Mouse (Mus musculus) hindbrain, embryonic 15.5 days (tissue): Measurements from ENCODE around the gene Adam22. TPM values are rescaled to one million over a fixed set of nuclear protein-coding genes. Genes with fewer than 3 reads are reported as not detected.

Experiments used
- ATAC-seq: fragments of 200-750 bp; cut with Nextera tagmentation; 2 replicates; pipeline ENCODE4 v1.8.0; 2017; ENCODE audit warnings: low read depth, moderate number of reproducible peaks, moderate TSS enrichment; ENCODE audit not compliant: low FRiP score
- H3K27ac ChIP-seq: fragments of 300-500 bp; sonication (generic); replicated peaks from 2 replicates; pipeline ENCODE4 v1.5.1; 2015; ENCODE audit warnings: mild to moderate bottlenecking, inconsistent platforms
- H3K27me3 ChIP-seq: fragments of 300-500 bp; sonication (generic); 2 replicates; pipeline ENCODE4 v1.6.1; 2015; ENCODE audit warnings: control low read depth, inconsistent platforms
- H3K36me3 ChIP-seq: fragments of 300-500 bp; sonication (generic); 2 replicates; pipeline ENCODE4 v1.6.1; 2015; ENCODE audit warnings: control low read depth, inconsistent platforms
- H3K4me1 ChIP-seq: fragments of 300-500 bp; sonication (generic); replicated peaks from 2 replicates; pipeline ENCODE4 v1.6.1; 2015; ENCODE audit warnings: control low read depth, inconsistent platforms
- H3K4me2 ChIP-seq: fragments of 300-500 bp; sonication (generic); 2 replicates; pipeline ENCODE4 v1.6.1; 2015; ENCODE audit warnings: moderate library complexity, mild to moderate bottlenecking, inconsistent platforms
- H3K4me3 ChIP-seq: fragments of 300-500 bp; sonication (generic); 2 replicates; pipeline ENCODE4 v1.5.1; 2015; ENCODE audit warnings: mild to moderate bottlenecking, inconsistent platforms
- H3K9ac ChIP-seq: fragments of 300-500 bp; sonication (generic); 2 replicates; pipeline ENCODE4 v1.6.1; 2015; ENCODE audit warnings: inconsistent platforms
- H3K9me3 ChIP-seq: fragments of 300-500 bp; sonication (generic); 2 replicates; pipeline ENCODE4 v1.6.1; 2016; ENCODE audit warnings: control low read depth, inconsistent platforms
- WGBS: fragments of 180-500 bp; shearing (Covaris S2); methylation state at CpG from one replicate; pipeline ENCODE4 v1.1.7; 2015; 5-methylcytosine and 5-hydroxymethylcytosine counted together
- polyA plus RNA-seq: library from polyadenylated mRNA; unstranded; fragments of >200 nt; fragmentation: Nextera tagmentation; extraction: Ambion mirVana; gene quantifications from 2 replicates; pipeline ENCODE4 v1.2.1, GENCODE M21; 2015

Gene Adam22
- polyA plus RNA-seq, 1 experiment from 2014 or later: 41.9 TPM

- no peak for ATAC-seq
- 87% methylated on average over 8 of the region's 8 CpGs for WGBS
- H3K9me3 ChIP-seq: no peaks in the 10 kb centered on the region
Measured at GRCm38 (mm10) chr5:8131918-8132317, 236.0 kb downstream of the Adam22 start.

GRCm38 (mm10) chr5:8129750-8130149, 238.2 kb downstream of the Adam22 start:
- 95% methylated on average over 2 of the region's 2 CpGs for WGBS
- H3K27ac ChIP-seq: no peak overlapping the region
- no peak overlapping the region for H3K9ac ChIP-seq
- H3K27me3 ChIP-seq: no peaks in the 10 kb centered on the region
- H3K9me3 ChIP-seq: no peaks in the 10 kb centered on the region
- no peaks in the 10 kb centered on the region for H3K4me1 ChIP-seq
- H3K4me3 ChIP-seq: no peak overlapping the region
- H3K4me2 ChIP-seq: no peak overlapping the region
- H3K36me3 ChIP-seq: peaks cover 40% of the 10 kb centered on the region
- ATAC-seq: no peak

More at GRCm38 (mm10) chr5:8131918-8132317, 236.0 kb downstream of the Adam22 start:
- Histone ChIP-seq H3K9ac (no peak overlapping the region), H3K27ac (no peak overlapping the region), H3K4me3 (no peak overlapping the region), H3K36me3 (peaks cover 29% of the 10 kb centered on the region), H3K4me1 (no peaks in the 10 kb centered on the region), H3K27me3 (no peaks in the 10 kb centered on the region), H3K4me2 (no peak overlapping the region)

- 85% methylated on average over 3 of the region's 3 CpGs for WGBS
- H3K27ac ChIP-seq: no peak overlapping the region
- peaks cover 23% of the 10 kb centered on the region for H3K36me3 ChIP-seq
- H3K4me2 ChIP-seq: no peak overlapping the region
- no peak overlapping the region for H3K4me3 ChIP-seq
- H3K27me3 ChIP-seq: no peaks in the 10 kb centered on the region
- ATAC-seq: no peak
- no peaks in the 10 kb centered on the region for H3K4me1 ChIP-seq
- H3K9me3 ChIP-seq: no peaks in the 10 kb centered on the region
- no peak overlapping the region for H3K9ac ChIP-seq
Measured at GRCm38 (mm10) chr5:8120926-8121325, 247.0 kb downstream of the Adam22 start.

DNA sequence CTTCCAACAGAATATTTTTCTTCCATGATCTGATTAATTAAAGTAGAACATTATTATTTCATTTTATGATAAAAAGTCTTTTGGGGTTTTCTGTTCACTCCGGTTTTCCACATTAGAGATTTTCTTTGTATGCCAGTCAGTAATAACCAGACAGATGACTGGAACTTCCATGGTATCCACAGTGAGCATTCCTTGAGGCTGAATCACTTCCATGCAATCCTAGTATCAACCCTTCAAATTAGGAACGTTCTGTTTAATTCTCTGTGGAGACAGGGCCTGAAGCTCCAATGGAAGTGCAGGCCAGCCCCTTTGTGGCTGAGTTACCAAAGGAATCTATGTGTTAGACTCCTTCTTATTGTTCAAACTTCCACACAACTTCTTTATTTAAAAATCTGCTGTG, 247.9 kb downstream of the Adam22 start:
- H3K4me2 ChIP-seq: no peak overlapping the region

GRCm38 (mm10) chr5:8116561-8117168, 251.3 kb downstream of the Adam22 start:
- Histone ChIP-seq H3K9ac (no peak overlapping the region), H3K4me3 (no peak overlapping the region), H3K27ac (no peak overlapping the region), H3K4me1 (no peaks in the 10 kb centered on the region), H3K27me3 (no peaks in the 10 kb centered on the region), H3K36me3 (peaks cover 7% of the 10 kb centered on the region; the same call in 1 of the 2 replicates), H3K9me3 (no peaks in the 10 kb centered on the region), H3K4me2 (no peak overlapping the region)
- 75% methylated on average over 5 of the region's 5 CpGs for WGBS
- ATAC-seq: no peak

More for the DNA sequence above, 247.9 kb downstream of the Adam22 start:
- no peak overlapping the region for H3K4me3 ChIP-seq
- H3K27me3 ChIP-seq: no peaks in the 10 kb centered on the region
- no peak for ATAC-seq
- peaks cover 19% of the 10 kb centered on the region for H3K36me3 ChIP-seq
- H3K27ac ChIP-seq: no peak overlapping the region
- no peak overlapping the region for H3K9ac ChIP-seq
- H3K9me3 ChIP-seq: no peaks in the 10 kb centered on the region
- no peaks in the 10 kb centered on the region for H3K4me1 ChIP-seq
- 74% methylated on average over 2 of the region's 2 CpGs for WGBS

GRCm38 (mm10) chr5:8112246-8112645, 255.7 kb downstream of the Adam22 start:
- Histone ChIP-seq H3K36me3 (peaks cover 7% of the 10 kb centered on the region; the same call in 1 of the 2 replicates), H3K27ac (no peak overlapping the region), H3K4me3 (no peak overlapping the region), H3K9me3 (no peaks in the 10 kb centered on the region), H3K27me3 (no peaks in the 10 kb centered on the region), H3K9ac (no peak overlapping the region), H3K4me2 (no peak overlapping the region), H3K4me1 (no peaks in the 10 kb centered on the region)
- ATAC-seq: no peak
- 91% methylated on average over 5 of the region's 5 CpGs for WGBS

GRCm38 (mm10) chr5:8111691-8112090, 256.3 kb downstream of the Adam22 start:
- WGBS: 90% methylated on average over 3 of the region's 3 CpGs

DNA sequence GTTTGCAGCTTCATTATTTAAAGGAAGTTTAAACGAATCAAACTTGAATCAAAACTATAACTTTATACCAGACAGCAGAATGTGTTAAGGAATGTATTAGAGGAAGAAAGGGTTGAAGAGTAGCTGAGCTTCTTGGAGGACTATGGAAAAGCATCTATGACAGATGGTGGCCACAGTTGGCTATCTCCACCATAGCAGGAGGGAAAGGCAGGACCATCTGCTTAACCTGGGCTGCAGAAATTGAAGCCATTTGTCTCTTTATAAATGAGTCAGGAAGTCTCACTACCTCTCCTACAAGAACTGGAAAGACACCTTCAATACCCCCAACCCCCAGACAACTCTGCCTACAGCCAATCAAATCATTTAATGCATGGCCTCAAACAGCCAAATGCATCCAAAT, 272.3 kb downstream of the Adam22 start:
- Histone ChIP-seq H3K9me3 (no peaks in the 10 kb centered on the region), H3K4me1 (no peaks in the 10 kb centered on the region), H3K4me3 (no peak overlapping the region), H3K4me2 (no peak overlapping the region), H3K36me3 (peaks cover 4% of the 10 kb centered on the region), H3K9ac (no peak overlapping the region), H3K27ac (no peak overlapping the region), H3K27me3 (no peaks in the 10 kb centered on the region)
- 96% methylated on average over 1 of the region's 1 CpGs for WGBS
- ATAC-seq: peak; percentile 75

More at GRCm38 (mm10) chr5:8111691-8112090, 256.3 kb downstream of the Adam22 start:
- H3K36me3 ChIP-seq: peaks cover 4% of the 10 kb centered on the region; the same call in 1 of the 2 replicates
- H3K9ac ChIP-seq: no peak overlapping the region
- H3K4me3 ChIP-seq: no peak overlapping the region
- H3K27me3 ChIP-seq: no peaks in the 10 kb centered on the region
- H3K9me3 ChIP-seq: no peaks in the 10 kb centered on the region
- no peaks in the 10 kb centered on the region for H3K4me1 ChIP-seq
- no peak overlapping the region for H3K4me2 ChIP-seq
- H3K27ac ChIP-seq: no peak overlapping the region
- ATAC-seq: no peak

- H3K27ac ChIP-seq: no peak overlapping the region
- no peak for ATAC-seq
- whole genome bisulfite sequencing: 63% methylated on average over 5 of the region's 5 CpGs
Measured at GRCm38 (mm10) chr5:8094921-8095320, 273.0 kb downstream of the Adam22 start.

GRCm38 (mm10) chr5:8088147-8088546, 279.8 kb downstream of the Adam22 start:
- Histone ChIP-seq H3K4me1 (no peaks in the 10 kb centered on the region), H3K9ac (no peak overlapping the region), H3K27ac (no peak overlapping the region), H3K4me2 (no peak overlapping the region), H3K27me3 (no peaks in the 10 kb centered on the region), H3K4me3 (no peak overlapping the region), H3K9me3 (no peaks in the 10 kb centered on the region), H3K36me3 (peaks cover 7% of the 10 kb centered on the region)
- WGBS: 87% methylated on average over 3 of the region's 3 CpGs
- ATAC-seq: no peak

More at GRCm38 (mm10) chr5:8094921-8095320, 273.0 kb downstream of the Adam22 start:
- Histone ChIP-seq H3K4me3 (no peak overlapping the region), H3K9ac (no peak overlapping the region), H3K4me1 (no peaks in the 10 kb centered on the region), H3K9me3 (no peaks in the 10 kb centered on the region), H3K4me2 (no peak overlapping the region), H3K27me3 (no peaks in the 10 kb centered on the region), H3K36me3 (peaks cover 4% of the 10 kb centered on the region)

GRCm38 (mm10) chr5:8085661-8086060, 282.3 kb downstream of the Adam22 start:
- 93% methylated on average over 3 of the region's 3 CpGs for WGBS

DNA sequence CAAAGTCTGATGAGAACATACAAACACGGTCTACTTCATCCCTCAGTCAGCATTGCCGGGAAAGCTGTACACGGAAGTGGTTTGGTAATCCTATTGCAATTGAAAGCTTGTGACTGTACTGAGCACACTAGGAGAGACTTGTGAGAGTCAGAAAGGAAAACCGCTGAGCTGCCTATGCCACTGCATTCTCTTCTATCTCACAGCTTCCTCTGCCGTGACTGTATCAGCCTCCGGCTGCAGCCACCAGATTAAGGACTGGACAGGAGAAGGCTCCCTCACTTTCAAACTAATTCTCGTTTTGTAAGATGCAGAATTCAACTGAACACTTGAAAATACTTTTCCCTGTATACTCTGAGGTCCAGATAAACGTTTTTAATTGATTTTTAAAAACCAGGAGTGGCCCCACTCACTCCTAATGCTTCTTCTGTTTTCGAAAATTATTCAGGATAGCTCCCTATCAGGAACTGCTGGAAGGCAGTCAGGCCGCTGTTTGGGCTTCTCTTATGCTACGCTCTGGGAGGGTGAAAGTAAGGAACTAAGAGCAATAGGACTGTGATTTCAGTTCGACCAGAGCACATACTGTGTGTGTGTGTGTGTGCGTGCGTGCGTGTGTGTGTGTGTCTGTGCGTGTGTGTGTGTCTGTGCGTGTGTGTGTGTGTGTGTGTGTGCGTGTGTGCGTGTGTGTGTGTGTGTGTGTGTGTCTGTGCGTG, 285.0 kb downstream of the Adam22 start:
- ATAC-seq: no peak
- Histone ChIP-seq H3K4me3 (no peak overlapping the region), H3K36me3 (peaks cover 6% of the 10 kb centered on the region; the same call in 1 of the 2 replicates), H3K9me3 (no peaks in the 10 kb centered on the region), H3K4me1 (no peaks in the 10 kb centered on the region), H3K27me3 (no peaks in the 10 kb centered on the region), H3K9ac (no peak overlapping the region), H3K27ac (no peak overlapping the region), H3K4me2 (no peak overlapping the region)
- WGBS: 78% methylated on average over 20 of the region's 20 CpGs

More at GRCm38 (mm10) chr5:8085661-8086060, 282.3 kb downstream of the Adam22 start:
- Histone ChIP-seq H3K27me3 (no peaks in the 10 kb centered on the region), H3K27ac (no peak overlapping the region), H3K4me3 (no peak overlapping the region), H3K4me1 (no peaks in the 10 kb centered on the region), H3K36me3 (peaks cover 3% of the 10 kb centered on the region; the same call in 1 of the 2 replicates), H3K9ac (no peak overlapping the region), H3K4me2 (no peak overlapping the region), H3K9me3 (no peaks in the 10 kb centered on the region)
- no peak for ATAC-seq
